Mouse (Mus musculus): ENCODE data around the gene Tmprss7.

Gene Tmprss7

DNA sequence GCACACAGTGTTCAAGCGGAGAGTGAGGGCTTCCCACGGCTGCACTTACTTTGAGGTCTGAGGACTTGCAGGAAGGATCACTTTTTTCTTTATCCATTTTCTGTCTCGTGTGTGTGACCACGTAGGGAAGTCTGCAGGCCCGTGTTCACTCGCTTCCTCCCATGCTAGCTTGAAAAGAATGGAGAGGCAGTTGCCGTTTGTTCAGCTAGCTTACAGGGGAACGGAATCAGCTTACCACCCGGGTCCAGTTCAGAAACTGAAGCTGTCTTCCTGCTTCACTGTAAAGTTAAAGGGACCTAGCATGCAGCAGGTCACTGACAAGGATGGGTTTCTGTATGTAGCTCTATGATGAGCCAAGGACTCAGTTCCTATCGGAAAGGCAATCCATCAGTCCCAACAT lies at the start of gene Tmprss7:
Gene Tmprss7, minus strand, starts transcription at position 101 of the 400 bp plus-strand sequence.
- DNase-seq (ENCODE audit: low read depth, low spot score) = no peak

DNA sequence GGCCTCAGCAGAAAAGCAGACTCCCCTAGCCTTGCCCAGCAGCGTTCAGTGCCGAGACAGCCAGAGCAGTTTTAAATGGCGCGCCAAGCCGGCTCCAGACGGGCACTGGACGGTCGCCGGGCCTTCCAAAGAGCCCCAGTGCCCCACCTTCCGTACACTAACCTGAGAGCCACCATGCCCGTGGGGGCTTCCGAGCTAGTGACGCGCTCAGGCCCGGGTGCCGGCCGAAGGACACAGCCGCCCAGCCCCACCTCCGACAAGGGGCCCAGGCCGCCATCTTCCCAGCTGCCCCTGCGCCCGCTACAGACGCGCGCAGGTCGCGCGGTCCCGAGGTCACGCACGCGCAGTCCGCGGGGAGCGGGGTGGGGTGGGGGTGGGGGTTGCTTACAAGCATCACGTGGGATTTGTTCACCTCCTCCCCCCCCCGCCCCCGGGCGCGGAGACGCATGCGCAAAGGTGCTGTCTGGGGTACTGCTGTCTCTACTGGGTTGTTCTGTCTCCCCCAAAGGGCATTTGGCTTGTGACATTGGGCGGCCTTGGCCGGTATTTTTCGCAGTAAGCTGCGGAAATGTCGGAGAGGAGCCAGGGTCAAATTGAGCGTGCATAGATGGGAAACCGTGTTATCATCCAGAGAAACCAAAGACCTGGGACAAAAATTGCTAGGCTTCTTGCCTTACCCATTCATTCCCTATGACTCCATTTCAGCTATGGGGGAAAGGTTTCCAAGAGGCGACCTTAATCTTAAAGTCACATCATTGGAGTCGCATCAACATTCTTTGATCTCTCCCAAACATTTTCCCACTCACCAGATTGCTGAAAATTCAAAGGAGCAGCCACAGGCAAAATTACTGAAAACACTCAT lies 49.4 kb upstream of the Tmprss7 start, which contains the start of gene Abhd10:
Gene Abhd10, minus strand, starts transcription at position 341 of the 862 bp plus-strand sequence.
- peak; percentile 90 for DNase-seq (ENCODE audit: low read depth, low spot score)

GRCm38 (mm10) chr16:45737880-45738279 lies 44.4 kb upstream of the Tmprss7 start:
- DNase-seq (ENCODE audit: low read depth, low spot score) = no peak

DNA sequence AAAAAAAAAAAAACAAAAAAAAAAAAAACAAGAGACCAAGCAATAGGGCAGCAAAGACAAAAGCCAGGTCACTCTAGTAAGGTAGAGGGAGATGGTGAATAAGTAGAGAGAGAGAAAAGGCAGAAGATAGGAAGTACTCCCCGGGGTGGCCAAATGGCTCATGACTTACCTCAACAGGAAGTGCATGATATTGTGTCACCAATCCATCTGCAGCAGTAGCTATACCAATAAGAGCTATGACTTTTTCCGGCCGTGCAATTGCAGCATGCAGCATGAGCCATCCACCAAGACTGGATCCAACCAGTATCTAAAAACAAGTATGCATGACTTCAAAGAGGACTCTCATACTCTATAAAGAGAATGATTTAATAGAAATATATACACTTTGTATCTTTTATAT lies 43.3 kb upstream of the Tmprss7 start:
- DNase-seq (ENCODE audit: low read depth, low spot score) = no peak

GRCm38 (mm10) chr16:45729163-45729562 lies 35.7 kb upstream of the Tmprss7 start:
- no peak for DNase-seq (ENCODE audit: low read depth, low spot score)

GRCm38 (mm10) chr16:45724742-45725102 lies 31.3 kb upstream of the Tmprss7 start:
- DNase-seq (ENCODE audit: low read depth, low spot score) = no peak

GRCm38 (mm10) chr16:45724061-45724741 lies 30.7 kb upstream of the Tmprss7 start, which contains the start of gene Tagln3:
Gene Tagln3, minus strand, starts transcription at chr16:45724608.
- DNase-seq (ENCODE audit: low read depth, low spot score) = no peak

- DNase-seq (ENCODE audit: low read depth, low spot score) = no peak
Measured at GRCm38 (mm10) chr16:45723172-45723901, 29.9 kb upstream of the Tmprss7 start.

GRCm38 (mm10) chr16:45722460-45722951 lies 29.0 kb upstream of the Tmprss7 start:
- no peak for DNase-seq (ENCODE audit: low read depth, low spot score)

DNA sequence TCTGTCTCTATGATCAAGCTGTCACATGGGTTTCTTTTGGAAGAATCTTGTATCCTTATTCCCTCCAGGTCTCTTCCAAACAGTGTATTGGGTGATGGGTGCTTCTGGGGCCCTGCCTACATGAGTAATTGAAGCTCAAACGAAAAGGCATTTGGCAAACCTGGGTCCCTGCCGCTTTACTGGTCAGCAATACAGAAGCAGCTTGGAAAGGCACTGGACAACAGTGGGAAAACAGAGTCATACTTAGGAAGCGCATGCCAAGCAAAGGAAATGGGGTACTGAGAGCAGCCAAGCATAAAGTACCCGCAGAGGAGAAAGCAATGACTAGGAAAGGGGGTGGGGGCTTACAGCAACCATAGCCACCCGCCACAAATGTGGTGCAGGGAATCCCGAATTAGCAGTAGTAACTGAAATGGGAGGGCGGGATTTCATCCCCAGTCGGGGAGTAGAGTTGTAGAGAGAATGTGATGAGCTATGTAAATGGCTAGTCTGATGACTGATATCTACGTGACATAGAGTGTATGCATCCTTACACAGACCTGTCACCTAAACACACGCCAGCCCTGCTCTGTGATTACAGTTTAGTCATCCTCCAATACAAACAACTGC lies 26.7 kb upstream of the Tmprss7 start:
- DNase-seq (ENCODE audit: low read depth, low spot score) = no peak

- DNase-seq (ENCODE audit: low read depth, low spot score) = no peak
Measured at GRCm38 (mm10) chr16:45718296-45718695, 24.8 kb upstream of the Tmprss7 start.

DNA sequence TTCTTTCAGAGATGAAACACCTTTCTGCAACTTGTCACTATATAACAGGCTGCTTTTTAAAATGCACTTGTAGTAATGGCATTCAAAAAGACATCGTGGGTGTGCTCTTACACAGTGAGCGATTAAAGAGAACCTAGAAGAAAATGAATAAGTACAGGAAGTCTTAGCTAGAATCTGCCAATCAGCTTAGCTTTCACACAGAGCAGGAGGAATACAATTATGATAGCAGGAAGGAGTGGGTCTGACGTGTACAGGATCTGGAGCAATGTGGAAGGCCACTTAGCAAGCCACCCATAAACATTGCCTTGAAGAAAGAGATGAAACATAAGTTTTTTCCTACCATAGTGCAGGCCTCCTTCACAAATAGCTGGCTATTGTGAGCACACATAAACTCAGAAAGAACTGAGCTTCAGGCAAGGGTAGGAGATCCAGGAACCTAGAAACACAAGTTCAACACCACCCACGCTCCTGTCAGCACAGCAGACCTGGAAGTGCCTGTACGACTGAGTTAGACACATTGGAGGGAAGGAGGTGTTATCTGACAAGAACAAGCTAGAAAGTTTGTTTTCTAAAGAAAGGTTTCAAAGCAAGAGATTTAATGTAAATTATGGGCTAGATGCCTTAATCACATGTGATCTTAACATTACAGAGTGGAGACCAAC lies 21.2 kb upstream of the Tmprss7 start:
- DNase-seq (ENCODE audit: low read depth, low spot score) = no peak

- no peak for DNase-seq (ENCODE audit: low read depth, low spot score)
Measured at GRCm38 (mm10) chr16:45713878-45714277, 20.4 kb upstream of the Tmprss7 start.

- no peak for DNase-seq (ENCODE audit: low read depth, low spot score)
Measured at GRCm38 (mm10) chr16:45713261-45713660, 19.8 kb upstream of the Tmprss7 start.

- peak; percentile 43 for DNase-seq (ENCODE audit: low read depth, low spot score)
Measured at GRCm38 (mm10) chr16:45711263-45711662, 17.8 kb upstream of the Tmprss7 start.

DNA sequence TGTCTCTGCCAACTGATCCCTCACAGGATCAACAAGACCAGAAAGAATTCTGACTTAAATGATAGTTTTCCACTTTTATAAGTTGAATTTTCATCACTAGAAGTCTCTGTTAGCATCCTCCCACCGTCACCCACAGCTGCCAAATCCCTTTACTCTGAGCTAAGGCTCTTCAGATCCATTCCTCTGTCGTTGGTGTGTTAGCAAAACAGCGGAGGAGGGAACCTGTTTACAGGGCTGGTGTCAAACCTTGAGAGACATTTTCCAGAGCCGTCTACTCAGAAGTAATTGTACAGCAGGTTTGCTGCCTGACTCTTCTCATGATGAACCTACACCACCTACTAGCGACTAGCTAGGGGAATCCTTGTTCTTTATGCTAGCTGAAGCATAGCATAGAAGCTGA lies 5.8 kb upstream of the Tmprss7 start:
- no peak for DNase-seq (ENCODE audit: low read depth, low spot score)

- no peak for DNase-seq (ENCODE audit: low read depth, low spot score)
Measured at GRCm38 (mm10) chr16:45697996-45698395, 4.5 kb upstream of the Tmprss7 start.

DNA sequence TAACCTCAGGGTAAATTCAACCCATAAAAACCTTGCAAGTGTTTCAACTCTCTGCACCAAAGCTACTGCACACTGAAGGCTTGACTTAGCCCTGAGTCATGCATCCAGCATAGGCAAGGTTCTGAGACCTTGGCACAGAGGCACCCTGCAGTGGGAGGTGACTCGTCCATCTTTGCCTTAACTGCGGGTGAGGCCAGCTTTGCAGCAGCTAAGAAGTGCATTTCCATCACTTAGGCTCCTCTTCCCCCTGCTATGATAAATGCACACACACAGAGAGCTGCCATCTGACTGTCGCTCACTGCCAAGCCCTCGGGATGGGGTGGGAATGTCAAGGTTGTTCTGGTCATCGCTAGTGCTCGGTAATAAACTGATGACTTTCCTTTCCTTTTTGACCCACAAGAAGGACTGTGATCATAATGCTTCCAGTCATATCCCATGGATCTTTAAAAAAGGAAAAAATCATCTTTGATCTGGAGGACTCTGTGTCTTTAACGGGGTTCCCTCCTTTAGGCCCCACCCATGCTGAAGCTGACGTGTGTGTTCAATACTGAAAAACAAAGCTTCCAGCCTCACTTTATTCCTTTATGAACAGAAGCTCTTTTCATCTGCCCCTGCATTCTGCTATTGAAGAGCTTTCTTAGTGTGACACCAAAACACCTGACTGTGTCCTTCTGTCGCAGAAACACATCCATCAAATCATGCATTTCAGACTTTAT lies 2.1 kb upstream of the Tmprss7 start:
- DNase-seq (ENCODE audit: low read depth, low spot score) = peak; percentile 24

DNA sequence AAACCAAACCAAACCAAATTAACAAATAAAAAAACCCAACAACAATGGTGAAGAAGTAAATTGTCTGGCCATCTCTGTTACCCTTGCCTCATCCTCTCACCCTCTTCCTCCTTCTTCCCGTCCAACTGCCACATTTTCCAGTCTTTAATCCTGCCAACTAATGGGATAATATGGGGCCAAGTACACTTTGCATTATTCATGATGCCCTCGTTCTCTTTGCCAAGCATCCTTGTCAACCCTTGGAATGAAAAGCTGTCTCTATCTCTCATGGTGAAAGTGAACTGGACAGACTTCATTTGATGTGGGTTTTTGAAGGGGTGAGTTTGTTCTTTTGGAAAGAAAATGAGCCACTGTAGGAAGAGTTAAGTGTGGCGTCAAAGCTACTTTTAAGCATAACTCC lies 607 bp downstream of the Tmprss7 start:
- DNase-seq (ENCODE audit: low read depth, low spot score) = no peak

DNA sequence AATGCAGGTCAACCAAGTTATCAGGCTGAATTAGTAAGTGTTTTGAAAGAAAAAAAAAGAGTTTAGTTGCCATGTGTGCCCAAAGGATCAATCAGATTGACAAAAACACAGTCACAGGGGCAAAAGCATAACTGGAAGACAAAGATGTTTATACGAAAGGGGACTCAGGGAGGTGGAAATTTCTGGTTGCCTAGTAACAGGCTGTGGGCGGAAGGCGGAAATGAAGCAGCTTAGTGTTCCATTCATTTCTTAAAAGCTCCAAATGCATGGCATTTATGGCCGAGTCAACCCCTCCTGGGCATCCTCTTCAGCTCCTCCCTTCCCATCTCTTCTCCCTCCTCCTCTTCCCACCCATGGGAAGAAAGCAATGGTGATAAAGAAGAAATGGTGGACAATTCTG lies 3.3 kb downstream of the Tmprss7 start:
- peak; percentile 34 for DNase-seq (ENCODE audit: low read depth, low spot score)

All from 3T3-L1 (cell line).